Mouse (Mus musculus): Measurements from ENCODE around the gene Sirt2. TPM values are rescaled to one million over a fixed set of nuclear protein-coding genes. Genes with fewer than 3 reads are reported as not detected.
A peak's percentile ranks its signal among the peaks of the same experiment; 100 is the strongest.

The Sirt2 gene
- polyA plus RNA-seq, 1 experiment from 2014 or later: 106 TPM

DNA sequence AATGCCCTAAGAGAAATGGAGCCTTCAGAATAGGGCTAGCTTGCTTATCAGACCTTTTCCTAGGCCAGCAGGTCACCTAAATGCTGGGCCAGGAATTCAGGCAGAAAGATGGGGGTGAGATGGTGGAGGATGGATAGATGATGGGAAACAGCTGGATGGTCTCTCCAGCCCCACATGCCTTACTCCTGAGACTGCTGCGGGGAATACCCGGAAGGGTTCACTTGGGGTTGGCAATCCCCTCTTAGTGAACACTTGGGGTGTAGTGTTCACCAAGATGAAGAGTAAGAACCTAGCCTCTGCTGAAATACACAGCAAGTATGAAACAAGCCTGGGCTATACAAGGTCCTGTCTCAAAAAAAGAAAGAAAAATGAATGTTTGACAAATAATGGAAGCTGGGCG lies 22.7 kb downstream of the Sirt2 start:
- Histone ChIP-seq H3K4me2 (replicated peaks) (no peak overlapping the region), H3K27me3 (ENCODE audit: control insufficient read depth, insufficient read depth, low read length) (no peaks in the 10 kb centered on the region), H3K27ac (no peak overlapping the region), H3K4me1 (replicated peaks; ENCODE audit: control insufficient read depth, insufficient read depth, low read length) (no peaks in the 10 kb centered on the region), H3K9ac (no peak overlapping the region), H3K9me3 (ENCODE audit: control insufficient read depth, low read length) (no peaks in the 10 kb centered on the region), H3K36me3 (replicated peaks; ENCODE audit: control insufficient read depth, insufficient read depth) (peaks cover 14% of the 10 kb centered on the region), H3K4me3 (replicated peaks; ENCODE audit: low read length) (no peak overlapping the region)
- ATAC-seq (ENCODE audit: low FRiP score) (no peak), DNase-seq (ENCODE audit: low spot score) (no peak)
- WGBS: 81% methylated on average over 3 of the region's 3 CpGs

DNA sequence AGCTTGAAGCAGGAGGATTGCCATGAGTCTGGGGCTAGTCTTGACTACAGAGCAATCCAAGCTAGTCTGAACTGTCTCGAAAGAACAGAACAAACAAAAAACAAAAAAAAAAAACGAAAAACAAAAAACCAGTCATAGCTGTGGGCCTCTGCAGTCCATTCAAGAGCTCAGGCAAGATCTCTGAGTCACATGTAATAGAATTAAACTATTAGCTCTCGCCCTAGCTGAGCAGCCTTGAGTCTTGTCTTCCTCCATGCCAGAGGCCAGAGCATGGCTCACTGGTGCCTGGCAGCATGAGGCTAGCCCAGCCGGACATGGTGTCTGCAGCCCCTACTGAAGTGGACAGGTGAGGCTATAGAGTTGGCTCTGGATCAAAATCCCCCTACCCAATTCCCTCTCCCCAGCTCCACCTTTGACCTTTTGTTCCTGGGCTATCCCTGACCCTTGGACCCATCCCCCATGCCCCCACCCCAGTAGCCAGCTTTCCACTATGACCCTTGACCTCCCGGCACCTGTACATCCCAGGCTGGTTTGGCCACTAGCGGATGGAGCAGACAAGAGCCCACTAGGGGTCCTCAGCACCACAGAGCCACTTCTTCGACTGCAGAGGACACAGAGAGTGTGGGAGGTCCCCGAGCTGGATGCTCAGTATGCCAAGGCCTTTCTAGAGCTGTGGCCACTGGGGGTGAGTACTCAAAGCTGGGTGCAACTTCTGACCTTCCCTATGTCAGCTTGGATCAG lies 23.7 kb downstream of the Sirt2 start:
- no peak overlapping the region for H3K9ac ChIP-seq
- 41% methylated on average over 8 of the region's 8 CpGs for WGBS
- ATAC-seq (ENCODE audit: low FRiP score): peak; percentile 56; the same call in 1 of the 2 replicates
- no peak overlapping the region for H3K27ac ChIP-seq
- DNase-seq (ENCODE audit: low spot score): no peak
- no peaks in the 10 kb centered on the region for H3K9me3 ChIP-seq (ENCODE audit: control insufficient read depth, low read length)
- no peaks in the 10 kb centered on the region for H3K4me1 ChIP-seq (replicated peaks; ENCODE audit: control insufficient read depth, insufficient read depth, low read length)
- no peak overlapping the region for H3K4me3 ChIP-seq (replicated peaks; ENCODE audit: low read length)
- H3K4me2 ChIP-seq (replicated peaks): no peak overlapping the region
- H3K27me3 ChIP-seq (ENCODE audit: control insufficient read depth, insufficient read depth, low read length): no peaks in the 10 kb centered on the region
- peaks cover 12% of the 10 kb centered on the region for H3K36me3 ChIP-seq (replicated peaks; ENCODE audit: control insufficient read depth, insufficient read depth)

GRCm38 (mm10) chr7:28791706-28792105 lies 25.2 kb downstream of the Sirt2 start:
- ATAC-seq (ENCODE audit: low FRiP score): no peak
- H3K9ac ChIP-seq: no peak overlapping the region
- no peak overlapping the region for H3K4me3 ChIP-seq (replicated peaks; ENCODE audit: low read length)
- H3K4me1 ChIP-seq (replicated peaks; ENCODE audit: control insufficient read depth, insufficient read depth, low read length): no peaks in the 10 kb centered on the region
- H3K27ac ChIP-seq: no peak overlapping the region
- H3K9me3 ChIP-seq (ENCODE audit: control insufficient read depth, low read length): no peaks in the 10 kb centered on the region
- H3K36me3 ChIP-seq (replicated peaks; ENCODE audit: control insufficient read depth, insufficient read depth): peaks cover 3% of the 10 kb centered on the region
- H3K4me2 ChIP-seq (replicated peaks): no peak overlapping the region
- H3K27me3 ChIP-seq (ENCODE audit: control insufficient read depth, insufficient read depth, low read length): no peaks in the 10 kb centered on the region
- no peak for DNase-seq (ENCODE audit: low spot score)

GRCm38 (mm10) chr7:28792391-28793185 lies 26.1 kb downstream of the Sirt2 start:
- WGBS: 87% methylated on average over 13 of the region's 14 CpGs
- no peak for ATAC-seq (ENCODE audit: low FRiP score)

DNA sequence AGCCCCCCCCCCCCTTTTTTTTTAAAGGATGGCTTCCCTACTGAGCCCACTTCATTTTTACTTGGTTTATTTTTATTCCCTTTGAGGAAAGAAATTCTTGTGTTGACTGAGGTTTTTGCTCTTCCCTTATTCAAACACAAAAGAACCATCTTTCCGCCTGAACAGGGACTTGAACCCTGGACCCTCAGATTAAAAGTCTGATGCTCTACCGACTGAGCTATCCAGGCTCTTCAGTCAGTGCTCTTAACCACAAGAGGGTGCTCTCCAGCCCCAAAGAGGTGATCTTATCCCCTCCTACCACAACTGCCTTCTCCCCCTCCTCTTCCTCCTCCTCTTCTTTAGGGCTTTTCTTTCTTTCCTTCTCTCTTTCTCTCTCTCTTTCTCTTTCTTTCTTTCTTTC lies 27.3 kb downstream of the Sirt2 start:
- H3K9me3 ChIP-seq (ENCODE audit: control insufficient read depth, low read length): no peaks in the 10 kb centered on the region
- WGBS: 36% methylated on average over 2 of the region's 2 CpGs

More at GRCm38 (mm10) chr7:28792391-28793185, 26.1 kb downstream of the Sirt2 start:
- Histone ChIP-seq H3K27ac (no peak overlapping the region), H3K4me1 (replicated peaks; ENCODE audit: control insufficient read depth, insufficient read depth, low read length) (no peaks in the 10 kb centered on the region), H3K27me3 (ENCODE audit: control insufficient read depth, insufficient read depth, low read length) (no peaks in the 10 kb centered on the region), H3K4me2 (replicated peaks) (no peak overlapping the region), H3K4me3 (replicated peaks; ENCODE audit: low read length) (no peak overlapping the region), H3K9ac (no peak overlapping the region), H3K36me3 (replicated peaks; ENCODE audit: control insufficient read depth, insufficient read depth) (no peaks in the 10 kb centered on the region; the same call in 1 of the 2 replicates), H3K9me3 (ENCODE audit: control insufficient read depth, low read length) (no peaks in the 10 kb centered on the region)
- DNase-seq (ENCODE audit: low spot score): no peak

GRCm38 (mm10) chr7:28794496-28794895 lies 28.0 kb downstream of the Sirt2 start:
- no peak overlapping the region for H3K27ac ChIP-seq
- no peaks in the 10 kb centered on the region for H3K4me1 ChIP-seq (replicated peaks; ENCODE audit: control insufficient read depth, insufficient read depth, low read length)
- no peak overlapping the region for H3K4me2 ChIP-seq (replicated peaks)
- H3K36me3 ChIP-seq (replicated peaks; ENCODE audit: control insufficient read depth, insufficient read depth): no peaks in the 10 kb centered on the region
- no peak overlapping the region for H3K4me3 ChIP-seq (replicated peaks; ENCODE audit: low read length)
- H3K9ac ChIP-seq: no peak overlapping the region
- ATAC-seq (ENCODE audit: low FRiP score) (no peak), DNase-seq (ENCODE audit: low spot score) (no peak)
- 74% methylated on average over 3 of the region's 3 CpGs for WGBS
- no peaks in the 10 kb centered on the region for H3K27me3 ChIP-seq (ENCODE audit: control insufficient read depth, insufficient read depth, low read length)
- H3K9me3 ChIP-seq (ENCODE audit: control insufficient read depth, low read length): no peaks in the 10 kb centered on the region

More for the DNA sequence above, 27.3 kb downstream of the Sirt2 start:
- Histone ChIP-seq H3K27me3 (ENCODE audit: control insufficient read depth, insufficient read depth, low read length) (no peaks in the 10 kb centered on the region), H3K4me2 (replicated peaks) (no peak overlapping the region), H3K9ac (no peak overlapping the region), H3K4me1 (replicated peaks; ENCODE audit: control insufficient read depth, insufficient read depth, low read length) (no peaks in the 10 kb centered on the region), H3K27ac (no peak overlapping the region), H3K4me3 (replicated peaks; ENCODE audit: low read length) (no peak overlapping the region), H3K36me3 (replicated peaks; ENCODE audit: control insufficient read depth, insufficient read depth) (no peaks in the 10 kb centered on the region)
- DNase-seq (ENCODE audit: low spot score) (no peak), ATAC-seq (ENCODE audit: low FRiP score) (no peak)

DNA sequence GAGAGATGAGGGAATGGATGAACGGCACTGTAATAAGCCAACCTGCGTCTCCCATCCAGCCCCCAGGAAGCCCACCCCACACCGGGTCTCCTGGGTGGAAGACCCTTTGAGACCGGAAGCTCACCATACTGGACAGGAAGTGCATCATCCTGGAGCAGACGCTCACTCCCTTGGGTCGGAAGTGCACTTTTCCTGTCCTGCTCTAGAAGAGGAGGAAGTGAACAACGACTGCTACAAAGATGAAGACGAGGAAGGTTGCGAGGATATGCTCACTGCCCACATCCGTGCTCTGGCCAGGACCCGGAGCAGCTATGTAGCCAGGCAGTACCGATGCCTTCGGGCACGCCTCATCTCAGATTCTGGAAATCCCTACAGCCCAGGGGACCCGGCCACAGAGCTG lies 29.3 kb downstream of the Sirt2 start:
- WGBS: 81% methylated on average over 15 of the region's 15 CpGs
- no peaks in the 10 kb centered on the region for H3K27me3 ChIP-seq (ENCODE audit: control insufficient read depth, insufficient read depth, low read length)
- peak overlapping the region; percentile 35 for H3K4me2 ChIP-seq (replicated peaks)
- no peaks in the 10 kb centered on the region for H3K4me1 ChIP-seq (replicated peaks; ENCODE audit: control insufficient read depth, insufficient read depth, low read length)
- ATAC-seq (ENCODE audit: low FRiP score): no peak
- H3K9me3 ChIP-seq (ENCODE audit: control insufficient read depth, low read length): no peaks in the 10 kb centered on the region
- no peak overlapping the region for H3K4me3 ChIP-seq (replicated peaks; ENCODE audit: low read length)
- no peak for DNase-seq (ENCODE audit: low spot score)
- no peaks in the 10 kb centered on the region for H3K36me3 ChIP-seq (replicated peaks; ENCODE audit: control insufficient read depth, insufficient read depth)
- no peak overlapping the region for H3K9ac ChIP-seq
- no peak overlapping the region for H3K27ac ChIP-seq

- Histone ChIP-seq H3K36me3 (replicated peaks; ENCODE audit: control insufficient read depth, insufficient read depth) (no peaks in the 10 kb centered on the region), H3K9ac (no peak overlapping the region), H3K4me1 (replicated peaks; ENCODE audit: control insufficient read depth, insufficient read depth, low read length) (no peaks in the 10 kb centered on the region), H3K4me3 (replicated peaks; ENCODE audit: low read length) (no peak overlapping the region), H3K9me3 (ENCODE audit: control insufficient read depth, low read length) (no peaks in the 10 kb centered on the region), H3K27me3 (ENCODE audit: control insufficient read depth, insufficient read depth, low read length) (no peaks in the 10 kb centered on the region), H3K4me2 (replicated peaks) (peak overlapping the region; percentile 35), H3K27ac (no peak overlapping the region)
- ATAC-seq (ENCODE audit: low FRiP score) (peak; percentile 69; the same call in 1 of the 2 replicates), DNase-seq (ENCODE audit: low spot score) (peak; percentile 82)
- WGBS: 15% methylated on average over 32 of the region's 32 CpGs
Observed at GRCm38 (mm10) chr7:28796562-28796975, 30.0 kb downstream of the Sirt2 start.

- Histone ChIP-seq H3K4me2 (replicated peaks) (no peak overlapping the region), H3K27me3 (ENCODE audit: control insufficient read depth, insufficient read depth, low read length) (no peaks in the 10 kb centered on the region), H3K9ac (no peak overlapping the region), H3K9me3 (ENCODE audit: control insufficient read depth, low read length) (no peaks in the 10 kb centered on the region), H3K27ac (no peak overlapping the region), H3K36me3 (replicated peaks; ENCODE audit: control insufficient read depth, insufficient read depth) (no peaks in the 10 kb centered on the region), H3K4me1 (replicated peaks; ENCODE audit: control insufficient read depth, insufficient read depth, low read length) (peaks cover 6% of the 10 kb centered on the region; the same call in 1 of the 2 replicates), H3K4me3 (replicated peaks; ENCODE audit: low read length) (no peak overlapping the region)
- 95% methylated on average over 9 of the region's 9 CpGs for WGBS
- ATAC-seq (ENCODE audit: low FRiP score) (no peak), DNase-seq (ENCODE audit: low spot score) (no peak)
Observed at GRCm38 (mm10) chr7:28799994-28800393, 33.5 kb downstream of the Sirt2 start.

Data from hindbrain, embryonic 14.5 days (tissue).